Mouse (Mus musculus) testis, adult 2 months (tissue): Measurements from ENCODE around the gene Ythdc1. TPM values are rescaled to one million over a fixed set of nuclear protein-coding genes. Genes with fewer than 3 reads are reported as not detected.
"Not testable (repeated sequence)": the region's sequence is repeated elsewhere in the genome, so short reads cannot be mapped to it uniquely, and the experiment has no call there.

Experiments used
- H3K27ac ChIP-seq: fragments of 200-500 bp; 2 replicates; pipeline ENCODE4 v1.5.1; 2012; ENCODE audit warnings: low read depth, low read length; ENCODE audit not compliant: control insufficient read depth, insufficient read depth
- H3K27me3 ChIP-seq: fragments of 200-500 bp; 2 replicates; pipeline ENCODE4 v1.6.1; 2012; ENCODE audit warnings: mild to moderate bottlenecking, low read length, moderate library complexity; ENCODE audit not compliant: control insufficient read depth, insufficient read depth
- H3K36me3 ChIP-seq: fragments of 200-500 bp; 2 replicates; pipeline ENCODE4 v1.6.1; 2012; ENCODE audit warnings: mild to moderate bottlenecking, low read length; ENCODE audit not compliant: control insufficient read depth, insufficient read depth
- H3K4me1 ChIP-seq: fragments of 200-500 bp; 2 replicates; pipeline ENCODE4 v1.6.1; 2012; ENCODE audit warnings: low read length; ENCODE audit not compliant: control insufficient read depth, insufficient read depth
- H3K4me3 ChIP-seq: fragments of 200-500 bp; 2 replicates; pipeline ENCODE4 v1.5.1; 2012; ENCODE audit warnings: low read depth, mild to moderate bottlenecking, low read length, moderate library complexity, mixed read lengths; ENCODE audit not compliant: control insufficient read depth
- CTCF ChIP-seq: fragments of 200-500 bp; IDR thresholded peaks from 2 replicates; pipeline ENCODE4 v1.5.1; 2012; ENCODE audit warnings: low read depth, mild to moderate bottlenecking, inconsistent platforms, low read length, moderate library complexity; ENCODE audit not compliant: control insufficient read depth, insufficient read depth, insufficient replicate concordance
- POLR2A ChIP-seq: fragments of 200-500 bp; IDR thresholded peaks from 2 replicates; pipeline ENCODE4 v1.6.1; 2012; ENCODE audit warnings: low read depth, mild to moderate bottlenecking, inconsistent platforms, low read length, moderate library complexity; ENCODE audit not compliant: control insufficient read depth
- polyA plus RNA-seq: library from polyadenylated mRNA; depleted of rRNA; stranded (reverse); fragments of >200 nt; gene quantifications from 2 replicates; pipeline ENCODE4 v1.2.3, GENCODE M21; 2012

Gene Ythdc1
- polyA plus RNA-seq, 1 experiment, result 24.2 TPM

GRCm38 (mm10) chr5:86786798-86787197, 17.2 kb upstream of the Ythdc1 start:
- no peaks in the 10 kb centered on the region for H3K27me3 ChIP-seq
- TF ChIP-seq POLR2A, result no peak
- no peak for TF ChIP-seq CTCF
- no peak overlapping the region for H3K4me3 ChIP-seq
- H3K4me1 ChIP-seq, result no peaks in the 10 kb centered on the region; the same call in 1 of the 2 replicates
- no peak overlapping the region for H3K27ac ChIP-seq
- no peaks in the 10 kb centered on the region for H3K36me3 ChIP-seq

- H3K4me1 ChIP-seq, result no peaks in the 10 kb centered on the region
- no peaks in the 10 kb centered on the region for H3K27me3 ChIP-seq
- H3K36me3 ChIP-seq, result no peaks in the 10 kb centered on the region
- no peak for TF ChIP-seq POLR2A
- TF ChIP-seq CTCF, result no peak
- no peak overlapping the region for H3K27ac ChIP-seq
- no peak overlapping the region for H3K4me3 ChIP-seq
These were observed 14.1 kb upstream of the Ythdc1 start for GRCm38 (mm10) chr5:86789954-86790353.

GRCm38 (mm10) chr5:86792249-86792648, 11.8 kb upstream of the Ythdc1 start:
- Histone ChIP-seq H3K27me3 (no peaks in the 10 kb centered on the region), H3K4me1 (no peaks in the 10 kb centered on the region), H3K4me3 (no peak overlapping the region), H3K27ac (no peak overlapping the region), H3K36me3 (no peaks in the 10 kb centered on the region)
- TF ChIP-seq CTCF (no peak), POLR2A (no peak)

DNA sequence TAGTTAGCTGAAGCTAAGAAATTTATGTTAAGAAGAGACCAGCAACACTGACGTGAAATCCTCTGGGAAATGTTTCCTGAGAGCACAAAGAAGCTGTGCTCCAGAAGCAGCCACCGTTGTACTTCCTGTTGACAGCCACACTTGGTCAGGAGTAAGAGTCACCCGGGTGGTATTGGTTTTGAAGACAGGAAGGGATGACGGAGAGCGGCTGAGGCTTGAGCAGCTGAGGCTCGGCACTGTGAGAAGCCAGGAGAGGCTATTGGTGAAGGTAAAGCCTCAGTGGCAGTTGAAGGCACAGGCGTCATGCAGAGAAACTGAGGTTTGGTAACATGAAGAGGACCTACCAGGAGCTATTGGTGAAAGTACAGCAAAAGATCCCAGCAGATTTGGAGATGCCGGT, 11.2 kb upstream of the Ythdc1 start:
- TF ChIP-seq CTCF, result no peak
- no peak for TF ChIP-seq POLR2A
- Histone ChIP-seq H3K27ac (no peak overlapping the region), H3K4me1 (no peaks in the 10 kb centered on the region)

GRCm38 (mm10) chr5:86816795-86817194, 12.8 kb downstream of the Ythdc1 start:
- TF ChIP-seq POLR2A, result no peak
- no peak for TF ChIP-seq CTCF
- Histone ChIP-seq H3K27me3 (no peaks in the 10 kb centered on the region), H3K36me3 (no peaks in the 10 kb centered on the region; the same call in 1 of the 2 replicates), H3K27ac (no peak overlapping the region), H3K4me3 (no peak overlapping the region), H3K4me1 (no peaks in the 10 kb centered on the region)

More for the DNA sequence above, 11.2 kb upstream of the Ythdc1 start:
- no peaks in the 10 kb centered on the region for H3K27me3 ChIP-seq
- no peaks in the 10 kb centered on the region for H3K36me3 ChIP-seq
- H3K4me3 ChIP-seq, result no peak overlapping the region

DNA sequence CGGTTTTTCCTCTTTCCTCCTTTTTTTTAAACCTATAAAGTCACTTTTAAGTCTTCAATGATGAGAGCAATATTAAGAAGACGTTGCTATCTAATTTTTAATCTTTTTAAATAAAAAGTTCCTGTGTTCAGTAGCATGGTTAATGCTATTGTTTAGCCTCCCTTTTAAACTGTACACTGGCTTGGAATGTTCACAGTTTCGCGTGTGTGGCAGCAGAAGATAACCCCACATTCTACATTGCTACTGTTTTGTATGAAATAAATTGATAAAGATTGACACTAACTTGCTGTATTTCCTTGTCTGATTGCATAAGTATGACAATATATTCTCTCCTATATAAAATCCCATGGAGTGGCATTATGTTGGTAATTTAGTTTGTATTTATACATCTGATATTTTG, 32.4 kb downstream of the Ythdc1 start:
- H3K27me3 ChIP-seq, H3K4me3 ChIP-seq, H3K36me3 ChIP-seq, H3K4me1 ChIP-seq, H3K27ac ChIP-seq: not testable (repeated sequence)

DNA sequence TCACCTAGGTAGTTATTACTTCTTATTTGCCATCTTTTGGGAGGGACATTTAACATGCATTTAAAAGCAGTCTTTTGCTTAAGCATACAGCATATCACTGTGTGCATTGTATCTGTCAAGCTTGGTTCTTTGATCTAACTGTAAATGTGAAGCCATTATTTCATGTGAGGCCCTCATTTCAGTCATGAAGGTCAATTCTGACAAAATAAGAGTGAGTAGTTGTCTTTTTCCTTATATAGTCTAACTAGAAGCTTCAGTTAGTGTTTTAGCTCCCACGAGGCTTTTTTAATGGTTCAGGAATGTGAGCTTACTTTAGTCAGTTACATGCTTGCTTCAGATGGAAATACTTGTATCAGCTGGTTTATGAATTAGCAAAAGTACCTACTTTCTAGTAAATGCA, 34.1 kb downstream of the Ythdc1 start:
- Histone ChIP-seq H3K4me1 (no peaks in the 10 kb centered on the region), H3K36me3 (peaks cover 1% of the 10 kb centered on the region; the same call in 1 of the 2 replicates), H3K27me3 (no peaks in the 10 kb centered on the region), H3K27ac (no peak overlapping the region), H3K4me3 (no peak overlapping the region)
- TF ChIP-seq CTCF (no peak), POLR2A (no peak)

- TF ChIP-seq POLR2A (no peak), CTCF (no peak)
- H3K4me1 ChIP-seq, result no peaks in the 10 kb centered on the region
- 0 out of 2 replicates have a peak, but pooled peaks cover 1% of the 10 kb centered on the region for H3K36me3 ChIP-seq
- no peak overlapping the region for H3K4me3 ChIP-seq
- no peak overlapping the region for H3K27ac ChIP-seq
- no peaks in the 10 kb centered on the region for H3K27me3 ChIP-seq
These were observed 35.5 kb downstream of the Ythdc1 start for GRCm38 (mm10) chr5:86839472-86839871.
